Mouse (Mus musculus): ENCODE results near the gene Kctd10. TPM values are rescaled to one million over a fixed set of nuclear protein-coding genes. Genes with fewer than 3 reads are reported as not detected.

The Kctd10 gene
- polyA plus RNA-seq, 1 experiment, result 87.7 TPM

DNA sequence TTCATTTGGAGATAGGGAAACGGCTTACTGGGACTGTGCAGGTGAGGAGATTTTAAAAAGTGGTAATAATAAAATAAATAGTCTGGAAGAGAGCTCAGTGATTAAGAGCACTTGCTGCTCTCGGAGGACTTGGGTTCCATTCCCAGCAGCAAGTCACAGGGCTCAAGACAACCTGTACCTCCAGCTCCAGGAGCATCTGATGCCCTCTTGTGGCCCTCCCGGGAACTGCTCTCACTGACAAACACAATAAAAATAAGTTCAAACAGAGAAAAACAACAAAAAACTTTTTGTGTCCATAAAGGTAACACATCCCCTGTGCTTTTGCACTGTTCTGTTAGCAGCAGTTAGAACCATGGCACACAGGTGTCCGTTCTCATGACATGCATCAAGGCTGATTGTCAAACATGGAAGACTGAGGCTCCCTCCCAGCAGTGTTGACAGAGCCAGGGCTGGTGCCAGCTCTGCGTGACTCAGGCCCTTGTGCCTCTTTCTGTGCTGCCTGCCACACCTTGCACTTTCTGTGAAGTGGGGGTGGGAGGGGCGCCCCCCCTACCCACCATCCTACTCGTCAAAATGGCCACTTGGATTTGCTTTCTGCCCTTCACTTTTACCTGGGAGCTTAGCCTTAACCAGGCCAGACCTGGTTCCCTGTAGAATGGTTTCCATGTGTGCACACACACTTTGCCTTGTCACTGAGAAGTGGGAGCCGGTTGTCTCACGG is 3.0 kb upstream of the Kctd10 start:
- Histone ChIP-seq H3K27ac (ENCODE audit: control insufficient read depth, insufficient read depth, low read length) (no peak overlapping the region), H3K4me1 (replicated peaks; ENCODE audit: control insufficient read depth, insufficient read depth, low read length) (peaks cover 17% of the 10 kb centered on the region), H3K4me3 (ENCODE audit: control insufficient read depth, insufficient read depth, low read length) (no peak overlapping the region), H3K27me3 (ENCODE audit: control insufficient read depth, insufficient read depth, low read length) (no peaks in the 10 kb centered on the region), H3K36me3 (ENCODE audit: control insufficient read depth, insufficient read depth, low read length) (peaks cover 30% of the 10 kb centered on the region)
- WGBS, result 90% methylated on average over 9 of the region's 9 CpGs
- TF ChIP-seq POLR2A (IDR thresholded peaks at IDR 0.05; ENCODE audit: control insufficient read depth, extremely low read depth, insufficient read depth, low read length, poor library complexity) (no peak), CTCF (IDR thresholded peaks at IDR 0.05; ENCODE audit: borderline replicate concordance, control insufficient read depth, extremely low read depth, insufficient read depth, low read length, poor library complexity) (peak; percentile 60; the same call in 1 of the 2 replicates)
- DNase-seq, result peak; percentile 62

DNA sequence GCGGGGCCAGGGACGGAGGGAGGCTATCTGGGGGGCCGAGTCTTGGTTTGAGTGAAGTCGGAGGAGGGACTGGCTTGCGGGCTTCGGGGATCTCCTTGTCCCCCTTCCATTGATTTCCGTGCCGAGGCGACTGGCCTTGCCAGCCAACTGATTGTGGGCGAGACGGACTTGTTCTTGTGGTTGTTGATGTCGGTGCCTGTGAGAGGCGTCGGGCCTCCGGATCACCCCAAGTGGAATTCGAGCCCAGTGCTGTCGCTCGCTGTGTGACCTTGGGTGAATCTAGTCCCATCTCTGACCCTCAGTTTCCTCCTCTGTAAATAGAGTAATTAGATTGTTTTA is 674 bp upstream of the Kctd10 start:
- H3K4me1 ChIP-seq (replicated peaks; ENCODE audit: control insufficient read depth, insufficient read depth, low read length), result peaks cover 30% of the 10 kb centered on the region
- TF ChIP-seq CTCF (IDR thresholded peaks at IDR 0.05; ENCODE audit: borderline replicate concordance, control insufficient read depth, extremely low read depth, insufficient read depth, low read length, poor library complexity), result no peak
- no peak for TF ChIP-seq POLR2A (IDR thresholded peaks at IDR 0.05; ENCODE audit: control insufficient read depth, extremely low read depth, insufficient read depth, low read length, poor library complexity)
- WGBS, result under 1% methylated on average over 18 of the region's 18 CpGs
- peaks cover 14% of the 10 kb centered on the region for H3K36me3 ChIP-seq (ENCODE audit: control insufficient read depth, insufficient read depth, low read length)
- no peak overlapping the region for H3K27ac ChIP-seq (ENCODE audit: control insufficient read depth, insufficient read depth, low read length)
- DNase-seq, result no peak
- H3K4me3 ChIP-seq (ENCODE audit: control insufficient read depth, insufficient read depth, low read length), result peak overlapping the region; percentile 92
- H3K27me3 ChIP-seq (ENCODE audit: control insufficient read depth, insufficient read depth, low read length), result no peaks in the 10 kb centered on the region

DNA sequence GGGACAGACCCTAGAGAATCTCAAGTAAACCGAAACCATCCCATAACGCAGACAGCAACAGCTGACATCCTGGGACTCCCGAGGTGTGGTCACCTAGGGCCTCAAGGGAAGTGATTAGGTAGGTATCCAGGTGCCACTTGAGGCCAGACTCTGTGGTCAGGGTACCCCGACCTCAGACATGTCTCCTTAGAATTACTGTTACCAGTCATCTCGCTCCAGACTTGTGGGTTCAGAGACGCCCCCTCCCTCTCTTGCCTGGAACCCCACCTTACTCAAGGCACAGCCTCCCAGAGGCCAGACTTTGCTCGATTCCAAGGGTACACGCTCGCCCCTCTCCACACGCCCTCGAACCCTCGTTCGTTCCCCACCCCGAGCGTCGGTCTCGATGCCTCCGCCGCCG is 545 bp downstream of the Kctd10 start:
- Histone ChIP-seq H3K4me3 (ENCODE audit: control insufficient read depth, insufficient read depth, low read length) (peak overlapping the region; percentile 75), H3K36me3 (ENCODE audit: control insufficient read depth, insufficient read depth, low read length) (peaks cover 6% of the 10 kb centered on the region), H3K27ac (ENCODE audit: control insufficient read depth, insufficient read depth, low read length) (no peak overlapping the region), H3K27me3 (ENCODE audit: control insufficient read depth, insufficient read depth, low read length) (no peaks in the 10 kb centered on the region), H3K4me1 (replicated peaks; ENCODE audit: control insufficient read depth, insufficient read depth, low read length) (peaks cover 42% of the 10 kb centered on the region)
- DNase-seq, result no peak
- 3% methylated on average over 20 of the region's 20 CpGs for WGBS
- no peak; the same call in 1 of the 2 replicates for TF ChIP-seq POLR2A (IDR thresholded peaks at IDR 0.05; ENCODE audit: control insufficient read depth, extremely low read depth, insufficient read depth, low read length, poor library complexity)
- no peak for TF ChIP-seq CTCF (IDR thresholded peaks at IDR 0.05; ENCODE audit: borderline replicate concordance, control insufficient read depth, extremely low read depth, insufficient read depth, low read length, poor library complexity)

DNA sequence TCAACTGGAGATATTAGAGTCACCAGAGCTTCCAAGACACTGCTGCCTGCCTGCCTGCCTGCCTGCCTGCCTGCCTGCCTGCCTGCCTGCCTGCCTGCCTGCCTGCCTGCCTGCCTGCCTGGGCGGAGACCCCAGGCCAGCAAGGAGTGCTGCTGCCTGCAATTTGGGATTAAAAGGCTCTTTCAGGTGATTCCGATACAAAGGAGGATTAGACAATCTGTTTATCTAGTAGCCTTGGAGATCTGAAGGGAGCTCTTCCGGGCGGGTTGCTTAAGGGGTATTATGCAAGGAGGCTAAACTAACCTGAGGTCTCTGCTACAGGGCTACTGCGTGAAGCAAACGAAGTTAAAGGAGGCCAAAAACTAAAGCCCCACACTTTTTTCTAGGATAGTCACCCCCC is 1.4 kb downstream of the Kctd10 start:
- WGBS, result 59% methylated on average over 6 of the region's 6 CpGs
- no peak overlapping the region for H3K4me3 ChIP-seq (ENCODE audit: control insufficient read depth, insufficient read depth, low read length)
- TF ChIP-seq POLR2A (IDR thresholded peaks at IDR 0.05; ENCODE audit: control insufficient read depth, extremely low read depth, insufficient read depth, low read length, poor library complexity) (no peak), CTCF (IDR thresholded peaks at IDR 0.05; ENCODE audit: borderline replicate concordance, control insufficient read depth, extremely low read depth, insufficient read depth, low read length, poor library complexity) (no peak)
- H3K27ac ChIP-seq (ENCODE audit: control insufficient read depth, insufficient read depth, low read length), result no peak overlapping the region
- peaks cover 48% of the 10 kb centered on the region for H3K4me1 ChIP-seq (replicated peaks; ENCODE audit: control insufficient read depth, insufficient read depth, low read length)
- H3K27me3 ChIP-seq (ENCODE audit: control insufficient read depth, insufficient read depth, low read length), result no peaks in the 10 kb centered on the region
- no peaks in the 10 kb centered on the region for H3K36me3 ChIP-seq (ENCODE audit: control insufficient read depth, insufficient read depth, low read length)
- DNase-seq, result no peak

DNA sequence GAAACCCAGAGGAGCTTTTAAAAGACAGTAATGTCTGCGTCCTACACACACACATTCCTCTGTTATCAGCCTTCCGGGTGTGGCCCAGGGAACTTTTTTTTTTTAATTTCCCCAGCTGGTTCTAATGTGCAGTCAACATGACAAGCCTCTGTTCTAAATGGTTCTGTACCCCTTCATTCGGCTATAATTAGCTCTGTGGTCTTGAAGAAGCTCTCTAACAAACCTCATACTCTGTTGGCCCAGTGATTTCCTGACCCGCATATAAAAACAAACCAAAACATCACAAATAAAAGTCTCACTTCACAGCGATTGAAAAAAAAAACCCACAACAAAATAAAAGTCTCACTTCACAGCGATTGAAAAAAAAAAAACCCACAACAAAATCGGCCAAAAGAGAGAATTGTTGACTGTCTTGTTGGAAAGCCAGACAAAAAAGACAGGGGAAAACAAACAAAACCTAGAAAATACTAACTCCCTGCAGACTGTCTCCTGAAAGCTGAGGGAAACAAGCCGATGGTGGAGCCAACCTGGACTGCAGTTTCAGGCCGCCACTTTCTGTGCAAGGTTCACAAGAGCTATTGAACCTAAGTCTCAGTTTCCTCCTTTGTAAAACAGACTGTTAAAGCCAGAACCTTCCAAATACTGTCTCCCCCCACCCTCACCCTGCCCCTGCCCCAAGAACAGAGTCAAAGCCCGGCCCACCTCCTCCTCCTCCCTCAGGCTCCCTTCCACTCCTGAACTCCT is 2.0 kb downstream of the Kctd10 start:
- DNase-seq, result no peak
- TF ChIP-seq POLR2A (IDR thresholded peaks at IDR 0.05; ENCODE audit: control insufficient read depth, extremely low read depth, insufficient read depth, low read length, poor library complexity) (no peak), CTCF (IDR thresholded peaks at IDR 0.05; ENCODE audit: borderline replicate concordance, control insufficient read depth, extremely low read depth, insufficient read depth, low read length, poor library complexity) (no peak)
- H3K4me1 ChIP-seq (replicated peaks; ENCODE audit: control insufficient read depth, insufficient read depth, low read length), result peaks cover 48% of the 10 kb centered on the region
- 9% methylated on average over 10 of the region's 10 CpGs for WGBS
- H3K4me3 ChIP-seq (ENCODE audit: control insufficient read depth, insufficient read depth, low read length), result no peak overlapping the region
- no peaks in the 10 kb centered on the region for H3K27me3 ChIP-seq (ENCODE audit: control insufficient read depth, insufficient read depth, low read length)
- H3K27ac ChIP-seq (ENCODE audit: control insufficient read depth, insufficient read depth, low read length), result peak overlapping the region; percentile 19; the same call in 1 of the 2 replicates
- H3K36me3 ChIP-seq (ENCODE audit: control insufficient read depth, insufficient read depth, low read length), result 0 out of 2 replicates have a peak, but pooled peaks cover 3% of the 10 kb centered on the region

DNA sequence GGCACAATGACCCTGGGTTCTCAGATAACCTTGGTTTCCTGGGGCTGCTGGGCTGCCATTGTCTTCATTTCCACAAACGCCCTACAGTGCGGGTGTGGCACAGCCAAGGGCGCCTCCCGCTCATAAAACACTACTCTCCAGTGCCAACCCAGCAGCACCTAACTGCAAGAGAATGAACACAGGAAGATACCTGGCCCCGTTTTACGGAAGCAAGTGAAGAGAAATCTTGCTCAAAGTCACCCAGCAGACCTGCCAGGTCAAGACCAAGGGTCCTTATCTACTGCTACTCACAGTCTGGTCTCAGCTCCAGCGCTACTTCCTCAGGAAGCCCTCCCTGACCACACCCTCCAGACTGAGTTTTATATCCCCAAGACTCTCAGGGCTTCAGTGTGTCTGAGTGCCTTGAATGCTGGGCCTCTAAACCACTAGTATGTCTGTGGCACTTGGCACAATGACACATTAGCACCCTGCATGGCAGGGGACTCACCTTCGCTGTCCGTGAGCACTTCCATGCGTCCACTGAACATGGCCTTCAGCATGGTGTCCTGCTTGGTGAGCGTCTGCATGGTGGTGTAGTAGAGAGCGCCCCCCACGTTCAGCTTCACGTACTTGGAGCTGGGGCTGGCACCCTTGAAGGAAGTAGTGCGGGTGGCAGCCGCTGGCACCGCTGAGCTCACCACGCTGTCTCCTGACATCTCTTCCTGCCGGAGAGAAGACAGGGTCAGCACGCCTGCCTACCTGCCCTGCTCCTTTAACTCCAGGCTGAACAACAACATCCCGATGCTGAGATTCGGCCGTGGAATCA is 5.7 kb downstream of the Kctd10 start:
- Histone ChIP-seq H3K4me3 (ENCODE audit: control insufficient read depth, insufficient read depth, low read length) (no peak overlapping the region), H3K27me3 (ENCODE audit: control insufficient read depth, insufficient read depth, low read length) (no peaks in the 10 kb centered on the region), H3K36me3 (ENCODE audit: control insufficient read depth, insufficient read depth, low read length) (0 out of 2 replicates have a peak, but pooled peaks cover 8% of the 10 kb centered on the region), H3K4me1 (replicated peaks; ENCODE audit: control insufficient read depth, insufficient read depth, low read length) (peaks cover 53% of the 10 kb centered on the region), H3K27ac (ENCODE audit: control insufficient read depth, insufficient read depth, low read length) (no peak overlapping the region)
- 38% methylated on average over 23 of the region's 23 CpGs for WGBS
- peak; percentile 39 for DNase-seq
- no peak for TF ChIP-seq POLR2A (IDR thresholded peaks at IDR 0.05; ENCODE audit: control insufficient read depth, extremely low read depth, insufficient read depth, low read length, poor library complexity)
- TF ChIP-seq CTCF (IDR thresholded peaks at IDR 0.05; ENCODE audit: borderline replicate concordance, control insufficient read depth, extremely low read depth, insufficient read depth, low read length, poor library complexity), result no peak

Measured in thymus, adult 2 months (tissue).